Mouse (Mus musculus) adrenal gland, postnatal 25 days (tissue): Measurements from ENCODE around the gene Gm10762. TPM values are rescaled to one million over a fixed set of nuclear protein-coding genes. Genes with fewer than 3 reads are reported as not detected.
A peak's percentile ranks its signal among the peaks of the same experiment; 100 is the strongest.
"Not testable (repeated sequence)": the region's sequence is repeated elsewhere in the genome, so short reads cannot be mapped to it uniquely, and the experiment has no call there.

ENCODE experiments used
- DNase-seq: peaks from one replicate; pipeline ENCODE4 v3.0.0; 2021; ENCODE audit warnings: mixed read lengths
- long read RNA-seq: library from polyadenylated mRNA; stranded (forward); transcript quantifications from one replicate; pipeline ENCODE4 v2.0.0, GENCODE M21; 2021
- total RNA-seq: library from RNA; stranded (reverse); gene quantifications from 2 replicates; pipeline ENCODE4 v1.2.3, GENCODE M21; 2021

The Gm10762 gene
- 4.8 and 5.9 TPM in 2 replicates for total RNA-seq
- long read RNA-seq, transcript Gm10762-201 (1 exons, 1,133 nt), result major isoform, 10 of 10 reads
- long read RNA-seq, partial matches to known transcripts, result 0 of 10 reads
- long read RNA-seq, other reads (novel, unspliced or antisense), result 0 of 10 reads

- peak; percentile 81 for DNase-seq
Observed at GRCm38 (mm10) chr2:128967661-128968441, at the start of gene Gm10762. Gm10762 (minus strand) TSS chr2:128967725.

DNA sequence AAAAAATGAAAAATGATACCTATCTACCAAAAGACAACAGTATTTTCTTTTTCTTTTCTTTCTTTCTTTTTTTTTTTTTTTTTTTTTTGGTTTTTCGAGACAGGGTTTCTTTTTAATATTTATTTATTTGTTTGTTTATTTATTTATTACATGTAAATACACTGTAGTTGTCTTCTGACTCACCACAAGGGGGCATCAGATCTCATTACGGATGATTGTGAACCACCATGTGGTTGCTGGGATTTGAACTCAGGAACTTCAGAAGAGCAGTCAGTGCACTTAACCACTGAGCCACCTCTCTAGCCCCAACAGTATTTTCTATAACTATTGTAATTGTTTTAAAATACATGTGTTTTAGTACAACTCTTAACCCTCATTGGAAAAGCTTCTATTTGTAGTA is 41.3 kb upstream of the Gm10762 start:
- not testable (repeated sequence) for DNase-seq

GRCm38 (mm10) chr2:129006194-129006749 is 38.7 kb upstream of the Gm10762 start:
- no peak for DNase-seq

- DNase-seq, result no peak
Observed at GRCm38 (mm10) chr2:129004872-129005271, 37.3 kb upstream of the Gm10762 start.

GRCm38 (mm10) chr2:128984746-128985145 is 17.2 kb upstream of the Gm10762 start:
- DNase-seq, result no peak

DNA sequence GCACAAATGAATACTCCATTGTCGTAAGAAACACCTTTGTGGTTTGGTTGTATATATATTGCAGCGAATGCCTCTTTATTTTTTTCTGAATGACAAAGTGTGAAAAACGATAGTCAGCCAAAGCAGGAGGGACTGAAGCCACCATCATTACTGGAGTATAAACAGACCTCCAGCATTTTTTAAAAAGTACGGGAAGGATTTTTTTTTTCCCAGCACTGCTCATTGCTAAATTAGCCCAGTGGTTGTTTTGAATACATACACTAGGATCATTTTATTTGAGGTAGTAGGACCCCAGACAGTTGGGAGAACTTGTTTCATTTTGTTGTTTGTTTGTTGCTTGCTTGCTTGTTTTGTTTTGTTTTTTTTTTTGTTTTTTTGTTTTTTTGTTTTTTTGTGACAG is 8.0 kb upstream of the Gm10762 start:
- no peak for DNase-seq

GRCm38 (mm10) chr2:128972301-128972700 is 4.8 kb upstream of the Gm10762 start:
- DNase-seq, result no peak

- no peak for DNase-seq
Observed at GRCm38 (mm10) chr2:128968475-128969083, 1.1 kb upstream of the Gm10762 start.

- peak; percentile 98 for DNase-seq
Observed at GRCm38 (mm10) chr2:128966641-128967580, 614 bp downstream of the Gm10762 start, which contains the start of gene Zc3h6. Zc3h6 (plus strand) TSS chr2:128967402.

DNA sequence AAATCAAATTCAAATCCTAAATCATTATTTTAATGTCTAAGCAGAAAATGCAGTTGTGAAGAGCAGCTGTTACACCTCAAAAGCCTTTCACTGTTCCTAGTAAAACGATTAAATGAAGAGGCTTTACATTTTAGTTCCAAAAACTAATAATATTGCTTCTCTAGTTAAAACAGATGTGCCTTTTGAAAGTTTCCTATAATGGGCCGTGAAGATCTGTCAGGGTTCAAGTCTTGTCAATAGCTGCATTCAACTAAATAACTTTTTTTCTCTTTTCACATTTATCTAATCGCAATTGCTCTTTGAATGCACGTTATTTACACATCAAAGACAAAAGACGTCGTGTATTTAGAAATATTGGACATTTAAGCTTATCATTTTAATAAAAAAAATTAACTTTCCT is 1.3 kb downstream of the Gm10762 start:
- no peak for DNase-seq

GRCm38 (mm10) chr2:128965505-128966105 is 1.9 kb downstream of the Gm10762 start:
- DNase-seq, result no peak

- DNase-seq, result no peak
Observed at GRCm38 (mm10) chr2:128954186-128954585, 13.3 kb downstream of the Gm10762 start.

DNA sequence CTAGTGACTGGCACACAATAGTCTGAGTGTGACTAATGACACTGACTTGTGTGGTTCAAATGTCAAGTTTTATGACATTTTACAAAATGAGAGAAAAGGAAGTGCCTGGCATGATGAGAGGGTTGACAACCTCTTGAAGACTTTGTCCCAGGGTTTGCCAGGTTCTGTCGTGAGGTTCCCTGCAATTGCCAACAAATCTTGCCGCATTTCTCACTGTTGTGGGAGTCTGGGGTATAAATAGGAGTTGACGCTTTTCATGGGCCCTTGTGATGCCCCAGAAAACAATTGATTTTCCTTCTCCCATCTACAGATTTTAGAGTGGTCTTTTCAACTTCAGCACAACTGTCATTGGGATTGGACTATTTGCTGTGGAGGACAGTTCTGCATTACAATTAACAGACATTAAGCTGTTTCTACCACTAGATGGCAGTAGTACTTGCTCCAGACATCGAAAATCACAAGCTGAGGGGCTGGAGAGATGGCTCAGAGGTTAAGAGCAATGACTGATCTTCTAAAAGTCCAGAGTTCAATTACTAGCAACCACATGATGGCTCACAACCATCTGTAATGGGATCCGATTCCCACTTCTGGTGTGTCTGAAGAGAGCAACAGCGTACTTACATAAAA is 19.4 kb downstream of the Gm10762 start:
- no peak for DNase-seq

DNA sequence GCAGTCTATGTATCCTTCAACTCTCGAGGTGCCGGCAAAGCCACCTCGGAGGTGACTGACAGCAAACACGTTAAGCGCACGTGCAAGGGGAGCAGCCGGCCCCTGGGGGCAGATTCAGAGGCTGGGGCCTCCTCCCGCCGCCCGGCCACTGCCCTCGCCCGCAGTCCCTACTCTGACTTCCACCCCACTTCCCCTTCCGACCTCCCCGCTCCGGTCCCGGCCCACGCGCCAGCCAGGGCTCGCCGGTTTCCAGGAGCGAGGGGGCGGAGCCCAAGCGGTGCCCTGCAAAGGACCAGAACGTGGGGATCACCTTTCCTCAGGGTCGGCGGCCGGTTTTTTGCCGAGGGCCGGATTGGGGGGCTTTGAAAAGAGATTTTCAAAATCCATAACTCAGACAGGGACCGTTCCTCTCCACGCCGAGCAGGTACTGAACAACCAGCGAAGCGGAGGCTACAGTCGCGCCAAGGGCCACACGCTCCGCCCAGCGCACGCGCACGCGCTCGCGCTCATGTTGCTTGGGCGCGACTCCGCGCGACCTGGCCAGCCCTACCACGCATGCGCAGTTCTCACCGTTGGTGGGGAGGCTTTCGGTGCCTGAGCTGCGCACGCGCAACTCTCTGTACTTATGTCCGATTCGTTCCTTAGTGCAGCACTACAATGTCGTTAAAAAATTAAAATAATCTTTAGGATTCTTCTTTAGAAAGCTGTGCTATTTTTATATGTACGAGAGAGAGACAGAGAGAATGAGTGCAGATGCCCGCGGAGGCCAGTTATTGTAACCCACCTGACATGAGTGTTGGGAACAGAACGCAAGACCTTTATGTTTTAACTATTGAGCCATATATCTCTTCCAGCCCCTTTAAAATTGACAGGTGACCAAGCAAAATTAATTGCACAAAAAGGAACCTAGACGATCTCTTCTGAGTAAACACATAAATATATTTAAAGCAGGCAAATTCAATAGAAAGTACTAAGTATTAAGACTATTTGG is 23.7 kb downstream of the Gm10762 start, which contains the start of gene Zc3h8:
TSS of gene Zc3h8 (minus strand) at position 540 of the 991 bp plus-strand sequence.
- DNase-seq, result peak; percentile 99

DNA sequence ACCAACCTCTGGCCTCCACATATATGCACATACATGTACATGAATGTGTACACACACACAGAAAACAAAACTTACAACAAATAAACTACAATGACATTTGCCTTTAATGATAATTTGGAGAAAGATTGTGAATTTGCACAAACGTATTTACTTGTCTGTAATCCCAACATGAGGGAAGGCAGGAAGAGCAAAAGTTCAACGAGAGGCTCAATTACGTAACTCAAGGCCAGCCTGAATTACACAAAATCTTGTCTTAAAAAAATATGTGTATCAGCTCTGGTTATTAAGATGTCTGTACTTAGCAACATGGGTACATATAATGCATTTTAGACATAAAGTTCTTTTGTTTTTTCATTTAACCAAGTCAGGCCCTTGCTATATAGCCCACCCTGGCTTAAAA is 31.3 kb downstream of the Gm10762 start:
- DNase-seq, result no peak

DNA sequence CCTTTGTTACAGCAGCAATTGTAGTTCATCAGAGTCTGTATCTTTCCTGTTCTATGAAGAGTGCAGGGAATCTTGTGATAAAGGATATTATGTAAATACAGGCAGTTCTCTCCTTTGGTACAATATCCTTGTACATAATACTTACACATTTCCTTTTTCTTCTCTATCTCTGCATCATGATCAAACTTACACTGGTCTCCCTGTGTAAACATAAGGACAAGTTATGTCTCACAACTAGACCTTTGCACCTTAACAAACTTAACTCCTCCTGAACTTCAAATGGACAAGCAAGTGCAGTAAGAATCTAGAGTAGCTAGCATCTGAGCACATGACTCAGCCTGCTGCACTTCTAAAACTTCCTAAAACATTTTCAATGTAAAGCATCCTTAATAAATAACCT is 36.8 kb downstream of the Gm10762 start:
- no peak for DNase-seq

- DNase-seq, result no peak
Observed at GRCm38 (mm10) chr2:128928446-128928845, 39.1 kb downstream of the Gm10762 start.

- no peak for DNase-seq
Observed at GRCm38 (mm10) chr2:128924799-128925198, 42.7 kb downstream of the Gm10762 start.
